Mouse (Mus musculus): ENCODE results near the gene Xcl1.

- TF ChIP-seq CTCF (IDR thresholded peaks at IDR 0.05; ENCODE audit: control insufficient read depth, insufficient read depth, low read length) (no peak), POLR2A (IDR thresholded peaks at IDR 0.05; ENCODE audit: borderline replicate concordance, control insufficient read depth, low read depth, low read length) (no peak)
These were observed 38.0 kb downstream of the Xcl1 start for GRCm38 (mm10) chr1:164897163-164897817.

Measured in bone marrow, adult 2 months (tissue).